Mouse (Mus musculus): Measurements from ENCODE around the gene Rnf5. TPM values are rescaled to one million over a fixed set of nuclear protein-coding genes. Genes with fewer than 3 reads are reported as not detected.

Gene Rnf5
- polyA plus RNA-seq, 1 experiment: 175 TPM

GRCm38 (mm10) chr17:34643944-34644343, 40.5 kb upstream of the Rnf5 start:
- Histone ChIP-seq H3K36me3 (ENCODE audit: control insufficient read depth, insufficient read depth, low read length) (no peaks in the 10 kb centered on the region), H3K27me3 (ENCODE audit: control insufficient read depth, insufficient read depth, low read length) (no peaks in the 10 kb centered on the region), H3K27ac (ENCODE audit: control insufficient read depth, insufficient read depth, low read length) (no peak overlapping the region), H3K4me3 (ENCODE audit: control insufficient read depth, insufficient read depth, low read length) (no peak overlapping the region), H3K4me1 (replicated peaks; ENCODE audit: control insufficient read depth, insufficient read depth, low read length) (peaks cover 27% of the 10 kb centered on the region)
- DNase-seq: no peak
- 91% methylated on average over 10 of the region's 10 CpGs for whole genome bisulfite sequencing
- TF ChIP-seq CTCF (IDR thresholded peaks at IDR 0.05; ENCODE audit: borderline replicate concordance, control insufficient read depth, extremely low read depth, insufficient read depth, low read length, poor library complexity): no peak
- no peak for TF ChIP-seq POLR2A (IDR thresholded peaks at IDR 0.05; ENCODE audit: control insufficient read depth, extremely low read depth, insufficient read depth, low read length, poor library complexity)

DNA sequence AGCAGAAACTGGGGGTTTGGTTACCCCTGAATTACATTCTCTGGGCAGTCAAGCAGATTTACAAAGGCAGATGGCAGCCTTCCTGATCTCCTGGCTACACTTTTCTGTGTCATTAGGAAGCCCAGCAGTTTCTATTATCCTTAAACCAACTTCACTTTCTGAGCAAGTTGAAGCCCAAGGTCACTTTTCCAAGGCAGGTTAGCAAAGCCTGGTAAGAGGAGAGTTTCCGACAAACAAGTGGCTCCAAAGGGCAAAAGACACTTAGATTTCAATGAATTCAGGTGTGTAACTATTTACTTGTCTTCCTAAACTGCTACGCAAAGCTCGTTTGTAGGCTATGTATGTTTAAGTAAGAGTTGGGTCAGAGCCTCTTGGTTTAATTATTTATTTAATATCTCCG, 39.9 kb upstream of the Rnf5 start:
- no peaks in the 10 kb centered on the region for H3K27me3 ChIP-seq (ENCODE audit: control insufficient read depth, insufficient read depth, low read length)
- no peak for TF ChIP-seq CTCF (IDR thresholded peaks at IDR 0.05; ENCODE audit: borderline replicate concordance, control insufficient read depth, extremely low read depth, insufficient read depth, low read length, poor library complexity)
- TF ChIP-seq POLR2A (IDR thresholded peaks at IDR 0.05; ENCODE audit: control insufficient read depth, extremely low read depth, insufficient read depth, low read length, poor library complexity): no peak
- no peak for DNase-seq
- H3K27ac ChIP-seq (ENCODE audit: control insufficient read depth, insufficient read depth, low read length): no peak overlapping the region
- WGBS: 93% methylated on average over 4 of the region's 4 CpGs
- H3K4me1 ChIP-seq (replicated peaks; ENCODE audit: control insufficient read depth, insufficient read depth, low read length): peaks cover 27% of the 10 kb centered on the region
- H3K36me3 ChIP-seq (ENCODE audit: control insufficient read depth, insufficient read depth, low read length): no peaks in the 10 kb centered on the region
- no peak overlapping the region for H3K4me3 ChIP-seq (ENCODE audit: control insufficient read depth, insufficient read depth, low read length)

- no peak for TF ChIP-seq CTCF (IDR thresholded peaks at IDR 0.05; ENCODE audit: borderline replicate concordance, control insufficient read depth, extremely low read depth, insufficient read depth, low read length, poor library complexity)
- no peak for TF ChIP-seq POLR2A (IDR thresholded peaks at IDR 0.05; ENCODE audit: control insufficient read depth, extremely low read depth, insufficient read depth, low read length, poor library complexity)
- Histone ChIP-seq H3K27ac (ENCODE audit: control insufficient read depth, insufficient read depth, low read length) (no peak overlapping the region), H3K36me3 (ENCODE audit: control insufficient read depth, insufficient read depth, low read length) (no peaks in the 10 kb centered on the region), H3K27me3 (ENCODE audit: control insufficient read depth, insufficient read depth, low read length) (no peaks in the 10 kb centered on the region), H3K4me1 (replicated peaks; ENCODE audit: control insufficient read depth, insufficient read depth, low read length) (peaks cover 18% of the 10 kb centered on the region), H3K4me3 (ENCODE audit: control insufficient read depth, insufficient read depth, low read length) (no peak overlapping the region)
- 10% methylated on average over 3 of the region's 3 CpGs for WGBS
- no peak for DNase-seq
These were observed 38.5 kb upstream of the Rnf5 start for GRCm38 (mm10) chr17:34641945-34642344.

DNA sequence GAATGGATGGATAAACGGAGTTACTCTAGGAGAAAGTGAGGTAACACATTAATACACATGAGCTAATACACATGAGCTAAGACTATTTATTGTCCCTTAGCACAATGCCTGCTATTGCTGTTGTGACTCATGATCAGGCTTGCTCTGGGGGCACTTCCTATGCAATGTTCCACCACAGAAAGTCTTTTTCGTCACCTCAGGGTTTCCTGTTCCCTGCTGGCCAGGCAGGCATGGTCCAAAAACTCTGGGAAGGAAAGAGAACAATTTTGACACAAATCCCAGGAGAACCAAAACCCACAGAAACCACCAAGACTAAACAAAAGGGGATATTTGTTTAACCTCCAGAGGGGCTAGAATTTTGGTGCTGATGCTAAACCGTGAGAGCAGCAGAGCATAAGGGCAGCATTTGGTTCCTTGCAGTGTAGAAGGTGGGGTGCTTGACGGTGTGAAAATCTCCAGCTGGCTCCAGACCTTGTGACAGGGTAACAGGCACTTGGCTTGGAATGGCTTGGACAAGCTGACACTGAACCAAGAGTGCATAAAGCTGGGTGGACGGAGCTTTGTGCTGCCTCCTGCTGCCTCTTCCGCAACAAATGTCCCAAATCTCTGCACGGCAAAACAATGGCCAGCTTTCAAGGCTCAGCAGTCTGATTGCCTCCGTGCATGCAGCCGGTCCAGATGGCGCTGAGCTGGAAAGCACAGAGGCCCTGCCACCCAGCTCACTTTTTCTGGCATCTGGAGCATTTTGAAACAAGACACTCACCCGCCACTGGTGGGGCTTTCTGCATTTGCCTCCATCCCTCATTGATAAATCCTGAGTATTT, 37.5 kb upstream of the Rnf5 start:
- no peak for DNase-seq
- no peak for TF ChIP-seq CTCF (IDR thresholded peaks at IDR 0.05; ENCODE audit: borderline replicate concordance, control insufficient read depth, extremely low read depth, insufficient read depth, low read length, poor library complexity)
- Histone ChIP-seq H3K27ac (ENCODE audit: control insufficient read depth, insufficient read depth, low read length) (no peak overlapping the region), H3K36me3 (ENCODE audit: control insufficient read depth, insufficient read depth, low read length) (no peaks in the 10 kb centered on the region), H3K4me1 (replicated peaks; ENCODE audit: control insufficient read depth, insufficient read depth, low read length) (peaks cover 12% of the 10 kb centered on the region), H3K4me3 (ENCODE audit: control insufficient read depth, insufficient read depth, low read length) (no peak overlapping the region), H3K27me3 (ENCODE audit: control insufficient read depth, insufficient read depth, low read length) (no peaks in the 10 kb centered on the region)
- WGBS: 79% methylated on average over 11 of the region's 11 CpGs

GRCm38 (mm10) chr17:34639461-34640255, 36.2 kb upstream of the Rnf5 start:
- no peaks in the 10 kb centered on the region for H3K27me3 ChIP-seq (ENCODE audit: control insufficient read depth, insufficient read depth, low read length)
- no peaks in the 10 kb centered on the region for H3K36me3 ChIP-seq (ENCODE audit: control insufficient read depth, insufficient read depth, low read length)
- H3K4me1 ChIP-seq (replicated peaks; ENCODE audit: control insufficient read depth, insufficient read depth, low read length): peaks cover 6% of the 10 kb centered on the region; the same call in 1 of the 2 replicates
- peak overlapping the region; percentile 55; the same call in 1 of the 2 replicates for H3K27ac ChIP-seq (ENCODE audit: control insufficient read depth, insufficient read depth, low read length)
- TF ChIP-seq POLR2A (IDR thresholded peaks at IDR 0.05; ENCODE audit: control insufficient read depth, extremely low read depth, insufficient read depth, low read length, poor library complexity) (no peak), CTCF (IDR thresholded peaks at IDR 0.05; ENCODE audit: borderline replicate concordance, control insufficient read depth, extremely low read depth, insufficient read depth, low read length, poor library complexity) (no peak)
- no peak overlapping the region for H3K4me3 ChIP-seq (ENCODE audit: control insufficient read depth, insufficient read depth, low read length)
- WGBS: 79% methylated on average over 7 of the region's 7 CpGs
- no peak for DNase-seq

DNA sequence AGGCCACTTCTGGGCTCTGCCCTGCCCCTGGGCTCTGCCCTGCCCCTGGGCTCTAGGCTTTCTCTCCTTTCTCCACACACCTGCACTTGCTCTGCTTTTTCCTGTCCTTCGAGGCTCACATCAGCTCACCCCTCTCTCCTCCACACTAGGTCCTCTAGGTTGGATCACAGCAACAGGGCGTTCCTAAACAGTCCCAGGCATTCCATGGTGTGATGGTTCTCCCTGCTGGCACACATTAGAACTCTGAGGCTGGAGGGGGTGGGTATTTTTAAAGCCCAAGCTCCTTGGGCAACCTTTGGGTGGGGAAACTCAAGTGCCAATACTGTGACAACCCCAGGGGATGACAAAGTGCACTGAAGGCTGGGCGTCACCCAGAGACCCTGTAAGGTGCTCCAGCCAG, 34.0 kb upstream of the Rnf5 start:
- Histone ChIP-seq H3K36me3 (ENCODE audit: control insufficient read depth, insufficient read depth, low read length) (no peaks in the 10 kb centered on the region), H3K27me3 (ENCODE audit: control insufficient read depth, insufficient read depth, low read length) (no peaks in the 10 kb centered on the region), H3K4me3 (ENCODE audit: control insufficient read depth, insufficient read depth, low read length) (no peak overlapping the region), H3K4me1 (replicated peaks; ENCODE audit: control insufficient read depth, insufficient read depth, low read length) (peaks cover 12% of the 10 kb centered on the region; the same call in 1 of the 2 replicates), H3K27ac (ENCODE audit: control insufficient read depth, insufficient read depth, low read length) (peak overlapping the region; percentile 15; the same call in 1 of the 2 replicates)
- no peak for DNase-seq
- TF ChIP-seq CTCF (IDR thresholded peaks at IDR 0.05; ENCODE audit: borderline replicate concordance, control insufficient read depth, extremely low read depth, insufficient read depth, low read length, poor library complexity) (no peak), POLR2A (IDR thresholded peaks at IDR 0.05; ENCODE audit: control insufficient read depth, extremely low read depth, insufficient read depth, low read length, poor library complexity) (no peak)
- WGBS: 76% methylated on average over 3 of the region's 3 CpGs
